Mouse (Mus musculus) heart, postnatal 36 days (tissue): ENCODE measurements around the gene Utp15. TPM values are rescaled to one million over a fixed set of nuclear protein-coding genes. Genes with fewer than 3 reads are reported as not detected.
A peak's percentile ranks its signal among the peaks of the same experiment; 100 is the strongest.

Experiments
- DNase-seq, 2 experiments: peaks; one replicate each; pipeline ENCODE4 v3.0.0; 2021 to 2022
- intact Hi-C: fragments of 180-260 bp; cut with DNase I; formaldehyde crosslinking; loops from one replicate; pipeline ENCODE4 v1.15.1; 2025
- total RNA-seq, 2 experiments: library from RNA; stranded (reverse); gene quantifications; 2 replicates each; pipeline ENCODE4 v1.2.3; 2021

Utp15 gene
- total RNA-seq, 2 experiments from 2014 or later: 5.2 to 6.6 TPM

DNA sequence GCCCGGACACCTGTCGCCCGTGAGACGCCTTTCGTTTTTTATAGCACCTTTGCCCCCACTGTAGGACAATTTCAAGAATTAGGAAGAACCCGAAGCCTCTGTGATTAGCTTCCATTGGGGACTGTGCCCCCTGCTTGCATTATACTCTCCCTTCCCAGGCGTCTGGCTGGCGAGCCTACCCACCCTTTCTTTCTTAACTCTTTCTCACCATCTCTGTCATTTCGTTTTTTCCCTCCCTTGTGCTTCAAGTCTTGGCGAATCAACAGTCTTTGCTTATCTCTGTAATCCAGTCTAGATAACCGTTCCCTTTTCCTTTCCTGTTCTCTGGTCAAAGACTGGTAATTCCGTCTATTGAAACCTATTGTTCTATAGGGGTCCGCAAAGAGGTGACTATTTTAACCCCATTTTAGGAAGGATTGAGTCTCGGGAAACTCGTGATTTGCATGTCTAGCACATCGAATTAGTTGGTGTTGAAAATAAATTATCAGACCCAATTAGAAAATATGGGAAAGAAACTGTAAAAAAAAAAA is 682 bp upstream of the Utp15 start:
- no peak for DNase-seq
- intact Hi-C loops: loop anchor here (5.0 to 10.0 kb wide), 3 partner anchors 34 to 1069 kb away; partner anchors contain the start of genes Btf3 and Hexb

- intact Hi-C loops: no loop called here
- DNase-seq: no peak
These were observed 7.9 kb downstream of the Utp15 start for GRCm38 (mm10) chr13:98254921-98255320.

- intact Hi-C loops: loop anchor here (10.0 kb wide), 1 partner anchor 1015 kb away; no protein-coding TSS in a partner anchor
These were observed 13.2 kb downstream of the Utp15 start for GRCm38 (mm10) chr13:98249594-98249993.

GRCm38 (mm10) chr13:98245386-98245785 is 17.5 kb downstream of the Utp15 start:
- intact Hi-C loops: loop anchor here (10.0 kb wide), 1 partner anchor 1011 kb away; no protein-coding TSS in a partner anchor
- no peak for DNase-seq

More at GRCm38 (mm10) chr13:98249594-98249993, 13.2 kb downstream of the Utp15 start:
- no peak for DNase-seq

DNA sequence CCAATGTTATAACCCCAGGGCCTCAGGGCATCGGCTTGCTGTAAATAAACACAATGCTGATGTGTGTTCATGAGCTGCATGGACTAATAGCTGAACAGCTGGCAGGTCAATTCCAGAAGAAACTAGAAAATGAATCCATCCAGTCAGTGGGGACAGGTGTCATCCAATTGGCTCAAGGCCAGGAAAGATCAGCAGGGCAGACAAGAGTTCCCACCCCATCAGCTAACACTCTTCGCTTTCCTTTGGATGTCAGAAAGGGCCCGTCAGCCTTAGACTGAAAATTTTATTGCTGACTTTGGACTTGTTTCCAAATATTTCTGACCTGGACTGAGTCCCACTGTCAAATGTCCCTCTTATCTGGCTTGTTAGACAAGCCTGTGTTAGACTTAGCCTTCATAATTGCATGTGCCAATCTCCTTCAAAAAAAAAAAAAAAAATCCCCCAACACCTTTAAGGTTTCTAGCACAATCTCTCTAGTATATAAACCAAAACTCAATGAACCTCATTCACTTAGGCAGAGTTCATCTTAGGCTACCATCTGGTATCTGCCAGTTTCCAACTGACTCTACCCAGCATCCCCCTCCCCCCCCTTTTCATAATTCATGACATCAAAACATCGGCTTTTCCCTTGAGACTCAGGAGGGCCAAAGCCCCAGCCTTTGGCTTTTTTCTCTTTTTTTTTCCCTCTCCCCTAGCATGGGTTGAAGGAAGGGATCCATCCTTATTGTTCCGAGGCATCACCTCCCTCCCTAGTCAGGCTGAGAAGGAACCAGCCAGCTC is 18.1 kb downstream of the Utp15 start:
- no peak for DNase-seq
- intact Hi-C loops: loop anchor here (10.0 kb wide), 1 partner anchor 1010 kb away; no protein-coding TSS in a partner anchor

GRCm38 (mm10) chr13:98241531-98242282 is 21.1 kb downstream of the Utp15 start:
- no peak for DNase-seq
- intact Hi-C loops: loop anchor here (10.0 kb wide), 1 partner anchor 1007 kb away; no protein-coding TSS in a partner anchor

GRCm38 (mm10) chr13:98239978-98240641 is 22.7 kb downstream of the Utp15 start:
- intact Hi-C loops: loop anchor here (1.0 to 10.0 kb wide), 2 partner anchors 209 to 1005 kb away; no protein-coding TSS in a partner anchor
- peak; percentile 59 to 76 for DNase-seq

DNA sequence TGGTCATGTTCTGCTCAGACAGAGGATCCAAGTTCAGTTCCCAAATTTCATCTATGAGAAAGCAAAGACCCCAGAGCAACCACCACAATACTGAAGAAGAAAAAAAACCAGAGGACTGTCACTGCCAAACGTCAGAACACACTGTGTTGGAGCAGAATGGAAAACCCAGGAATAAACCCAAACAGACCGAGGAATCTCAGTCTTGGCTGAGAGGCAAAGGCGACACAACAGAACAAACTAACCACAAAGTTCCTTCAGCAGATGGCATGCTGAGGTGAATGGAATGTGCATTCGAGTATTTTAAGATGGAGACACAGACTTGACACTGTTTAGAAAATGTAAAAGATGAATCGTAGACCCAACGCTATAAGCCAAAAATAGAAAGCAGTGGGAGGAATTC is 27.4 kb downstream of the Utp15 start:
- intact Hi-C loops: no loop called here

DNA sequence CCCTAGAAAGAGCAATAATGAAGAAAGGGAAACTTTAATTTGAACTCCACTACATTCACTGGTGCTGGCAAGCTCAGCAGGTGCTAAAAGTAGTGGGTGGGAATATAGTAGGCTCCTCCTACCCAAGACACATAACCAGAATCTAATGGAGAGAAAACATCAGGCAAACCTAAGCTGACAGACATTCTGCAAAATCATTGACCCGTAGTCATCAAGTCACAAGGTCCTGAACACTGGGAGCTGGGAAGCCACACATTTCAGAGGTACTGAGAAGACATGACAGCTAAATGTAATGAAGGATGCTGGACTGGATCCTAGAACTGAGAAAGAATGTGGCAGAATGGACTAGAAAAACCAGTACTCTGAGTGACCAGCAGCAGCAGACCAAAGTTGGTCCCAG is 32.3 kb downstream of the Utp15 start:
- intact Hi-C loops: no loop called here

More for the DNA sequence above, 27.4 kb downstream of the Utp15 start:
- no peak for DNase-seq

DNA sequence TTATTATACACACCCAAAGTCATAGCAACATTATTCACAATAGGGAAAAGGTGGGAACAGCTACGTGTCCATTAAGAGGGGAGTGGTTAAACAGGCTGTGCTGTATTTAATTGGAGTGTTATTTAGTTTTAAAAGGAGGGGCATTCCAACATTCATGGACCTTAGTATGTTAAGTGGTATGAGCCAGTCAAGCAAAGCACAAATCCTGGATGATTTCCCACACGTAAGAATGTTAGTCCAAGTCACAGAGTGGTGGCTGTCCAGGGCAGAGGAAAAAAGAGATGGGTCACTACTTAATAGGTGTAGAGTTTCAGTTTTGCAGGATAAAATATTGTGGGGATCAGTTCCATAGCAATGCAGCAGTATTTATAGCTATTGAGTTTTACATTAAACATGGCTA is 36.6 kb downstream of the Utp15 start:
- no peak for DNase-seq
- intact Hi-C loops: no loop called here

More for the DNA sequence above, 32.3 kb downstream of the Utp15 start:
- no peak for DNase-seq

GRCm38 (mm10) chr13:98222848-98223247 is 40.0 kb downstream of the Utp15 start:
- intact Hi-C loops: loop anchor here (1.0 kb wide), 1 partner anchor 192 kb away; no protein-coding TSS in a partner anchor
- peak; percentile 34 to 48 for DNase-seq

DNA sequence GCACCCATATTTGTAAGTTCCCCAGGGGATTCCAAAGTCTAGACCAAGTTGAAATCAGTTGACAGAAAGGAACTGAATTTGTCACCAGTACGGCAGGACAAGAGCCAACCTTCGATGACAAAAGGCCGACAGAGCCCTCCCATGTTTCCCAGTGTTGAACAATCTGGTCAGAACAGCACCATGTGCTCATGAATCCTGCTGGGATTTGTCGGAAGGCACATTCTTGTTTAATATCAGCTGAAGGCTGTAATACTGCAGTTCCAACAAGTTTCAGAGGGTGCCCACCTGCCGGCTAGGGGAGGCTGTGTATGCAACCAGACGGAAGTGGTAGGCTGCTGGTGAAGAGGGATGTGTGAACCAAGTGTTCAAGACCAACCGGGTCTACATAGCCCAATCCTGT is 52.7 kb downstream of the Utp15 start:
- intact Hi-C loops: no loop called here
- DNase-seq: no peak

DNA sequence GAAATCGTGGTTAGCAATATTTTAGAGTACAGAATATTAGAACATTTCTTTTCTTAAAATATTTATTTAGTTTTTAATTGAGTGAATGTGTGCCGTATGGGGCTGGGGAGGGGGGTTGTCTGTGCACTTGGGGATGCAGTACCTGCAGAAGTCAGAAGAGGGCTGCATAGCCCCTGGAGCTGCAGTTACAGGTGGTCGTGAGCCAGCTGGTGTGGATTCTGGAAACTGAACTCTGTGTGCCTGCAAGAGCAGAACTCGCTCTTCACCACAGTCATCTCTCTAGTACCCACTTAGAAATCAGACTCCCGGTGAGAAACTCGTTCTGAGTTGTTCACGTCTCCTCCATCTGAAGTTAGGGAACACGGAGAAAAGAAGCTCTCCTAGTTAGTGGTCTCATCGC is 54.0 kb downstream of the Utp15 start:
- DNase-seq: no peak
- intact Hi-C loops: loop anchor here (5.0 kb wide), 1 partner anchor 87 kb away; no protein-coding TSS in a partner anchor

DNA sequence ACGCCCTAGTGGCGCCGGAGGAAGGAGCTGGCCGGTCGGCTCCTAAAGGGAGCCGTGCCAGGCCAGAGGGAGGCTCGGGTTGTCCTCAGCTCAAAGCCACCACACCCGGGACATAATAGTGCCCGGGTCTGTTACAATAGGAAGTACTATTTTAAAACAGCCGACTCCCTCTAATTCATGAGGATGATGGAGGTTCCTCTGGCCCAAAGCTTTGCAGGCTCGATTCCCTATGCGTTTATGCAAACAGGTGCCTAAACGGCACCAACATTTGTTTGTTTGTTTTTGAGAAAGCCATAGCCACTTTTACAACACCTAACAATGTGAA is 56.3 kb downstream of the Utp15 start:
- intact Hi-C loops: loop anchor here (1.0 to 5.0 kb wide), 2 partner anchors 84 to 175 kb away; no protein-coding TSS in a partner anchor
- DNase-seq: no peak

DNA sequence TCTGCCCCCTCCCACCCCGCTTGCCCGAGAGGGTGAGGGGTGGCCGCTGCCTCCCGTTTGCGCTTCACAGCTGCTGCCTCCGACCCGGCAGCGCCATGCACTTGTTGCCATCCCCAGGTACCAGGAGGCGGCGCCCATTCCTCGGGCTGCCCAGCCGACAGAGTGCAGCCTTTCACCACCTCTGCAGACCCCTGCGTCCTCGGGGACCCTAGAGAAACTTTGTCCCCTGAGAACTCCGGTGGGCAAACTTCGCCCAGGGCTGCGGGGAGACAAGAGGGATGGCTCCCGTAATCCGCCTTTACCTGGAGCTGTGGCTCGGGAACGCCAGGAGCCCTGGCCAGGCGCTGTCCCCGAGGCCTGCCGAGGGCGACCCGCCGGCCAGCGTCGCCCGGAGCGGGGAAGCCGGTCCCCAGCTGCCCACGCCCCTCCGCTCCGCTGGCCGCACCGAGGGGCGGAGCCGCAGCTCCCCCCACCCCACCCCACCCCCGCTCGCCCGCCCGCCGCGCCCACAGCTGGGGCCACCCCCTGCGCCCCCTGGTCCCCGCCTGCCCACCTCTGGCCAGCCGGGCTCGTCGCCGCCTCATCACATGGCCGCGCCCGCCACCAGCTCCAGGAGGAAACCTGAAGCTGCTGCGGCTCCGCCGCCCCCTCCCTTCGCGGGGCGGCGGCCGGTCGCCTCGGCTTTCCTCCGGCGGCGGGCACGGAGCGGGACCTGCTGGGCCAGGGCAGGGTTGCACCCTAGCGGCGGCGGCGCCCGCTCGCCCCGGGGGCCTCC is 56.9 kb downstream of the Utp15 start, which contains the start of gene Arhgef28:
TSS of gene Arhgef28 (minus strand) at position 669 of the 775 bp plus-strand sequence.
- intact Hi-C loops: loop anchor here (1.0 to 5.0 kb wide), 2 partner anchors 84 to 175 kb away; no protein-coding TSS in a partner anchor
- DNase-seq: peak; percentile 62 to 79

- intact Hi-C loops: loop anchor here (5.0 kb wide), 1 partner anchor 83 kb away; no protein-coding TSS in a partner anchor
- no peak for DNase-seq
These were observed 57.7 kb downstream of the Utp15 start for GRCm38 (mm10) chr13:98205111-98205510.

GRCm38 (mm10) chr13:98204371-98204770 is 58.5 kb downstream of the Utp15 start:
- intact Hi-C loops: no loop called here
- DNase-seq: no peak

DNA sequence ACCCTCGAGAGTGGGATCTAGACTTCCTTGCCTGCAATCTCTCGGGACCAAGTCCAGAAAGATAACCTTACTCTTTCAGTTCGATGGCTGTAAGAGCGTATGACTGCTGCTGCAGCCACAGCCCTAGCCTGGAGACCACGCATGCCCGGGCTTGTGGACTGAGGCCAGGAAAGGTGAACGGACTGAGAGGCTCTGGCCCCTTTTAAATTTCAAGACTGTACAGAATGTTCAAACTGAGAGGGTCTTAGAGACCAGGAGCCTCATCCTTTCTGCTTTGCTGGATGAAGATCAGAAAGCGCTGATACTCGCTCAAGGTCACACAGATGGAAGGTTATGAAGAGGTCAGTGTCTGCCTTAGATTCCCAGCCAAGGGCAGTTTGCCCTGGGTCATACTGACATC is 61.4 kb downstream of the Utp15 start:
- DNase-seq: no peak
- intact Hi-C loops: no loop called here
